Mouse (Mus musculus) erythroblast, adult 5-6 weeks (primary cell): ENCODE measurements around the gene Fads2. TPM values are rescaled to one million over a fixed set of nuclear protein-coding genes. Genes with fewer than 3 reads are reported as not detected.

Source experiments
- ATAC-seq: replicated peaks from 2 replicates; pipeline ENCODE4 v1.8.0; 2016; ENCODE audit warnings: moderate number of reproducible peaks, mild to moderate bottlenecking, moderate TSS enrichment, inconsistent platforms; ENCODE audit not compliant: poor library complexity, low FRiP score, severe bottlenecking
- total RNA-seq, 2 experiments: library from RNA; stranded (forward) in 1 of 2; stranded (reverse) in 1 of 2; fragments of 150-400 nt in 1 of 2; fragments of 200-764, 138-1000 nt in 1 of 2; gene quantifications; 2 replicates each; pipeline versions ENCODE4 v1.2.3 to v1.2.4; 2015 to 2017; ENCODE audit warnings: low replicate concordance in 2 of 2

The Fads2 gene
- total RNA-seq, 2 experiments from 2014 or later: 5.8 to 9.0 TPM

- no peak for ATAC-seq
Measured at GRCm38 (mm10) chr19:10105034-10105493, 3.5 kb upstream of the Fads2 start.

DNA sequence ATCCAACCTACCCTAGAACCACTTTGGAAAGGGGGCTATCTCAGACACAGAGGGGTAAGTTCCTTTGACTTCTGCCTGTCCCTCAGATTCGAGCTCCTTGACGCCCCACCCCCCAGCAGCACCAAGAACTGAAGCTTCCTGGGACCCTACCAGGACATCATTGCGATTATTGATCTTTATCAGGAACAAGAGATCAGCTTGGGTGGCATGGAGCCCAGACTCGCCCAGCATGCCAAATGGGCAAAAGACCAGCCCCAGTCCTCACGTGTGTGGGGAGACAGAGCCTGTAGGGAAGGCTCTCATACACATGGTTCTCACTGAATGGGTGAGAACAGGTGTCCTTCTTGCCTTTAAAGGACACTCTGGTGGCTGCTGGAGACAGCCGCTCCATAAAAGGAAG, 2.7 kb upstream of the Fads2 start:
- no peak for ATAC-seq

DNA sequence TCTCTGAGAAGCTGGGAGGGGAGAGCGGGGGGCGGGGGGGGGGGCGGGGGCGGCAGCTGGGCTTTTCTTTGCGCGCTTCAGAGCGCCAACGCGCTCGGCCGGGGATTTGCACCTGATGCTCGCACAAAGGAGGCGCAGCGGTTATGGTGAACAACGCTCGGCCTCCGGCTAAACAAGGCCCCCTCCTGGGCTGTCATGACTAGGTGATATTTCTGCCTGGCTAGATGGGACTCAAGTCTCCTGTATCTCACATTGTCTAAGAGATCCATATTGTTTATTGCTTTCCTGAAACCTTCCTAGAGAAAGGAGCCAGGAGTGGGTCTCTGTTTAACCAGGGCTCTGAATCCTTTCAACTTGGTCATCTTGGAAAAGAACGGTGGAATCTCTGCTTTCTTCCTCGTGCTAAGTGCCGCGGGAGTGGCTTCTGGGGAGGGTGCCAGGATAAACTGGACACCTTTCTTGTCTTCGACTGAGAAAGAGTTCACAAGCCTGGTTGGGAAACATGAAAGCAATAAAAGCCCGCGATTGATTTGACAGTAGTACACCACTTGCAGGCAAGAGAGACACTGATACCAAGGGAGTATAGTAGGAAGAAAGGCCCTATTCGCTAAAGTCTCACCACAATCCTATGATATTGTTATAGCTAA, 631 bp upstream of the Fads2 start:
- ATAC-seq: no peak

DNA sequence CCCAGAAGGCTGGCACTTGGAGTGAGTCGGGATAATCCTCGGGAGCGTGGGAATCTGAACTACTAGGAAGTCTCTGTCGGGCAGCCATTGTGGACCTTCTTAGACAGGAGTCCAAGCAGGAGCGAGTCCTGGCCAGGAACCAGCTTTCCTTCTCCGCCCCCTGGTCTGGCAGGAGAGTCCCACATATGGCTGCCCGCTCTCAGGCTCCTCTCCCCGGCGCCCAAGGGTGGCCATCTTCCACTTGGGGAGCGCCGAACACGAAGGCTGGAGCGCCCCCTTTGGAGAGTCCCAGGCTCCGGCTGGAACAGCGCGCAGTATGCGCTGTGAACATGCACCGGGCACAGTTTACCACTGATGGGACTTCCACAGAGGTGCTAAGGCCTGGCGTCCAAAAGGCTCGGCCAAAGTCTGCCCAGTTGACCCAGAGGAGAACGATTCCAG, 895 bp downstream of the Fads2 start:
- peak; percentile 84 for ATAC-seq

- ATAC-seq: no peak
Measured at GRCm38 (mm10) chr19:10097826-10098225, 3.7 kb downstream of the Fads2 start.

DNA sequence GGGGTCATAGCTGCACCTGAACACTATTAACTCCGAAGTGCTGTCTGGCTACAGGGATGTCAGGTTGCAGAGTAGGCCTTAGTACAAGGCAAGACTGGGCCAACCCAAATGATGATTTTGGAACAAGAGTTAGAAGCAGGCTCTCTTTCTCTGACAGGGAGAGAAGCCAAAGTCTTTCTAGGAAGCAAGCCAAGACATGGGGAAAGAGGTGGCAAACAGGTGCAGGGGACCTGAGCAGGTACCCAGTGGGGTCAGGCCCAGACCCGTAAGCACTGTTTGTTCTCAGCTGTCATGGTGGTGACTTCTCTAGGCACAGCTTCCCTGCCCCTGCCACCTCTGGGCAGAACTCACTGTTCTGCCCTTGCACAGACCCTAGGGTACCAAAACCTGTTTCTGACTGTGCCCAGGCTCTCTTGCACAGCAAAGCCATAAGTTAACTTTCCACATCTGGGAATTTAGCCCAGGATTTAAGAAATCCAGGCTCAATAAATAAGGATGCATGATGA, 5.1 kb downstream of the Fads2 start:
- no peak for ATAC-seq

DNA sequence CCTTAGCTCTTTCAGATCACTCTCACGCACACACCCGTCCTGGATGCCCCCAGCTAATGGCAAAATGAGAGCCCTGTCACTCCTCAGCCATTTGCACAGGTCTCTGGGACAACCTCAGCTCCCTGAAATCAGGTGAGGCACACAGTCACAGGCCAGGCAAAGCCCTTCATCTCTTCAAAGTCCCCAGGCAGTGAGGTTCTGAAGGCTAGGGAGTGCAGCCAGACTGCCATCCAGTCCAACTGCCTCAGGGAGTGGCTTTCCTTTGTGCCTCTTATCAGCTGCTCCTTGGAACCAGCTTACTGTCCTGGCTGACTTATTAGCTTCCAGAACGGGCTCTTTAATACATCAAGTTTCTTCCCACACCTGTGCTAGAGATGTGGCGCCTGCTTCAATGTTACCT, 6.9 kb downstream of the Fads2 start:
- ATAC-seq: no peak

GRCm38 (mm10) chr19:10093829-10094228, 7.7 kb downstream of the Fads2 start:
- ATAC-seq: no peak

DNA sequence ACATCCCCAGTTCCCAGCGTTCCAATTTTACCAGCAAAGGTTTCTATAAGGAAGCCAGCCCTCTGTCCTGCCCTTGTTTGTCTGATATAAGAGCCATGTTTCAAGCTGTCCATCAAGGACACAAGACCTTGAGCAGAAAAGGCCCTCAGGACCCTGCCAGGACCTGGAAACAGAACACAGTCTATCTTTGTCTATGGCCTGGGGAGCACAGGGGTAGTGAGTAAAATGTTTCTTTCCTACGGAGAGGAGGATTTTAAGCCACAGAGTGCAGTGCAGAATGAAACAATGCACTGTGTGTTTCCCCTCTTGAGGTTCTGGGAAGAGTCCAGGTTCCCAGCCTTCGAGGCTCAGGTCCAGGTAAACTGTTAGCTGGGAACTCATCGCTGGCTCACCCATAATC, 14.6 kb downstream of the Fads2 start:
- ATAC-seq: no peak

DNA sequence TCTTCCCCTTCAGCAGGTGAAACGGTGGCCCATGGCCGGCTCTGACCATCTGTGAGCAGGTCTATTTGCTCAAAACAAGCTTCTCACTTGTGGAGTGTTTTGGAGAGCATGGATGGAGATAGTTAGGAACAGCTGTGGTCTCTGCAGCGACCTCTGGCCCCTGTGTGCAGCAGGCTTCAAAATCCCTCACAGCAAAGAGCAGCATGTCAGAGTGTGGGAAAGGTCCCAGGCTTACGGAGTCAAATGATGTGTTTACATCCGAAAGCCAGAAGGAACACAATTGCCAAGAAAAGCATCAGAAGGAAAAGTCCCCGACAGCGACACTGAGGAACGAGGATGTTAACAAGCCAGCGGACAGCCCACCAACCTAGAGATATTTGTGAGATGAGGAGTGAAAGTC, 16.1 kb downstream of the Fads2 start:
- no peak for ATAC-seq

- no peak for ATAC-seq
Measured at GRCm38 (mm10) chr19:10082105-10082504, 19.4 kb downstream of the Fads2 start.

- ATAC-seq: no peak
Measured at GRCm38 (mm10) chr19:10080384-10080783, 21.2 kb downstream of the Fads2 start.

DNA sequence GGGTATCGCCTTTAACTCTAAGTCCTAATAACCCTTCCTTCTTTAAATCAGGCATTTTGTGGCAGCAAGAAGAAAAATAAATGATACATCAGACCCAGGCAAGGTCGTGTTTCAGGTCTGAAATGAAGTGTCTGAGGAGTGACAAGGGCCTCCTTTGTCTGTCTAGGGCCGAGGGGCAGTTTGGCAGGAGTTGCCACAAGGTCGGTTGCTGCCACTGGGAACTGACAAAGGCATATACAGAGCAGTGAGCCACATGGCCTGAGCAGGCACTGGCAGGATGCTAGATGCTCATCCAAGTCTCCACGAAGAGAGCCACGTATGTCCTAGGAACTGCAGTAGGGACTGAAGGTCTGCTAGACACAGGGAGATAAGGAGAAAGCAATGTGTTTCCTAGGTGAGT, 23.2 kb downstream of the Fads2 start:
- ATAC-seq: no peak

GRCm38 (mm10) chr19:10073145-10073544, 28.4 kb downstream of the Fads2 start:
- ATAC-seq: no peak

- ATAC-seq: no peak
Measured at GRCm38 (mm10) chr19:10071892-10072291, 29.7 kb downstream of the Fads2 start.

DNA sequence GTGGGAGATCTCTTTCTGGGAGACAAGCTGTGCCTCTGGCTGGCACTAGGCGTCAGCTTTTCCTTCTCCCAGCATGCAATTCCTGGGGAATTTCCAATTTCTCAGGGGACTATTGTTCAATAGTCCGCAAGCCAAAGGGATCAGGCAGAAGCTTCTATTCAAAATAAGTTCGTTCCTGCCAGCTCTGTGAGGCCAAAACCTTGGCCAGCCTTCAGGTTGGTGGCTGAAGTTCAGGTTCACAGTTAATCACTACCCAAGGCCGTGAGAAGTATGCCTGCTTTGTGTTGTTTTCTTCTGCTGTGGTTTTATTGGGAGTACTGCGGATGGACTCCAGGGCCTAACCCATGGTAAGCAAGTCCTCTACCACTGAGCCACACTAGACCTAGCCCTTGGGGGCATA, 30.4 kb downstream of the Fads2 start:
- ATAC-seq: no peak

DNA sequence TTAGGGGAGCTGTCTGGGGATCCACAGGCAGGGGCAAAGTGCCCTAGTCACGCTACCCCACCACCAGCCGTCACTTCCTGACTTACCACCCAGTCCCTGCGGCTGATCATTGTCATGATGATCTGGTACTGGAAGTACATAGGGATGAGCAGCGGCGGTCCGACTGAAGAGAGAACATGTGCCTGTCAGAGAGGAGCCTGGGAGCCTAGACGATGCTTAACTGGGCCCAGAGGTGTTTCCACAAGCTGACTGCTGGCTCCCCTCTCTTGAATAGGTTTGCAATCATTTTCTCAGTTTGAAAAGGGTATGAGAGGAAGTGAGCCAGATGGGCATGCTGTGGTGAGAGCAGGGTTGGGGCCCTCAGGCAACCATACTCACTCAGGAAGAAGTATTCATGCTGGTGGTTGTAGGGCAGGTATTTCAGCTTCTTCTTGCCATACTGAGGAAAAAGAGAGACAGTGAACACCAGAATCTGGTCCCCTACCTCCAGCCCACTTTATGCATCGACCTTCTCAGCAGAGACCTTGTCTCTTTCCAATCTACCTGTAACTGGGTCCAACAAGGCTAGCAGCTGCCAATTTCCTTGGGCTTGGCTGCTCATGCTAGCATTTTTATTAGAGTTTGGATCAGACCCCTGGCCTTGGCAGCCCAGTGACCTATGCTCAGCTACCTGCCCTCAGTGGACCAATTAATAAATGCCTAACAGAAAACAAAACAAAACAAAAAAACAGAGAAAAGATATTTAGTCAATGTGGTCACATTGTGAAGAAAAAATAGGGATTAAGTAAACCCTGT, 31.2 kb downstream of the Fads2 start:
- no peak for ATAC-seq

GRCm38 (mm10) chr19:10067701-10068100, 33.8 kb downstream of the Fads2 start:
- no peak for ATAC-seq

DNA sequence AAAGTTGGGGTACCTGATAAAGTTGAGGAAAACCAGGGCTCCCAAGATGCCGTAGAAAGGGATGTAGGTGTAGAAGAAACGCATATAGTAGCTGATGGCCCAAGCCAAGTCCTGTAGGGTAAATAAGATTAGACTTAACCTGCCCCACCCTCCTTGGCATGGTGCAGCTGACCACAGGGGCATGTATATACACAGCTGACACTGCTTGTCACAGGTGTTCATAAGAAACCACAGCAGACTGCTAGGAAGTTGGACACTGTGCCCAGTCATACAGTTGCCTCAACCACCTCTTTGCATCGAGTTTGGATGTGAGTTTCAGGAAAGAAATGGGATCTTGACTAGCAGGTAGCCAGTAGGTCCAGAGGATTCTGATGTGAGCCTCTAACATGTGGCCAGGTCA, 35.0 kb downstream of the Fads2 start:
- no peak for ATAC-seq

DNA sequence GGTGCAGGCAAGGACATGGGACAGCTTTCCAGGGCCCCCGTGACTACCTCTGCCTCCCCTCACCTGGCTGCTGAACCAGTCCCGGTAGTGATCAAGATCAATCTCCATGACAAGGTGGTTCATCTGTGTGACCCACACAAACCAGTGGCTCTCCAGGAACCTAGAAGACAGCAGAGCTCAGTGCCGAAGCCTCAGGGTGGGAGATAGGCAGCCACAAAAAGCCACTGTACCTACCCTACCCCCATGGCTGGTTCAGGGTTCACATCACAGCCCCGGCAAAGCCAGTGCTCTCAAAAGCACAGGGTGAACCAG, 35.4 kb downstream of the Fads2 start:
- no peak for ATAC-seq

- no peak; the same call in 1 of the 2 replicates for ATAC-seq
Measured at GRCm38 (mm10) chr19:10065465-10066188, 35.9 kb downstream of the Fads2 start.
